Mouse (Mus musculus) stomach, postnatal 0 days (tissue): Measurements from ENCODE around the gene Lemd1. TPM values are rescaled to one million over a fixed set of nuclear protein-coding genes. Genes with fewer than 3 reads are reported as not detected.
A peak's percentile ranks its signal among the peaks of the same experiment; 100 is the strongest.

ENCODE experiments used
- ATAC-seq: fragments of 200-750 bp; cut with Nextera tagmentation; 2 replicates; pipeline ENCODE4 v1.8.0; 2017; ENCODE audit not compliant: low FRiP score, low TSS enrichment
- DNase-seq: peaks from one replicate; pipeline ENCODE4 v3.0.0-alpha.2; 2016; ENCODE audit warnings: low spot score
- H3K27ac ChIP-seq: fragments of 300-500 bp; sonication (generic); replicated peaks from 2 replicates; pipeline ENCODE4 v1.5.1; 2014; ENCODE audit warnings: mild to moderate bottlenecking, control low read depth
- H3K27me3 ChIP-seq: fragments of 300-500 bp; sonication (generic); 2 replicates; pipeline ENCODE4 v1.6.1; 2014; ENCODE audit warnings: low read length; ENCODE audit not compliant: control insufficient read depth, insufficient read depth
- H3K36me3 ChIP-seq: fragments of 300-500 bp; sonication (generic); 2 replicates; pipeline ENCODE4 v1.6.1; 2014; ENCODE audit warnings: low read length, mixed read lengths; ENCODE audit not compliant: control insufficient read depth, insufficient read depth
- H3K4me1 ChIP-seq: fragments of 300-500 bp; sonication (generic); replicated peaks from 2 replicates; pipeline ENCODE4 v1.6.1; 2014; ENCODE audit warnings: antibody characterized with exemption; ENCODE audit not compliant: control insufficient read depth, insufficient read depth
- H3K4me2 ChIP-seq: fragments of 300-500 bp; sonication (generic); replicated peaks from 2 replicates; pipeline ENCODE4 v1.6.1; 2014; ENCODE audit warnings: low read depth, mild to moderate bottlenecking, control low read depth, moderate library complexity
- H3K4me3 ChIP-seq: fragments of 300-500 bp; sonication (generic); 2 replicates; pipeline ENCODE4 v1.5.1; 2014; ENCODE audit warnings: low read depth, low read length, control low read depth
- H3K9ac ChIP-seq: fragments of 300-500 bp; sonication (generic); 2 replicates; pipeline ENCODE4 v1.6.1; 2014; ENCODE audit warnings: mild to moderate bottlenecking, low read length, control low read depth, mixed read lengths
- H3K9me3 ChIP-seq: fragments of 300-500 bp; sonication (generic); 2 replicates; pipeline ENCODE4 v1.6.1; 2016; ENCODE audit warnings: low read length; ENCODE audit not compliant: control insufficient read depth
- CTCF ChIP-seq: IDR thresholded peaks from 2 replicates; pipeline ENCODE4 v1.5.1; 2016; ENCODE audit warnings: antibody characterized with exemption, low read depth, mild to moderate bottlenecking, moderate library complexity
- EP300 ChIP-seq: optimal IDR thresholded peaks from 2 replicates; pipeline ENCODE3; 2016; ENCODE audit warnings: antibody characterized with exemption
- whole genome bisulfite sequencing: fragments of 180-500 bp; shearing (Covaris S2); extraction: QIAGEN DNeasy Blood & Tissue Kit; methylation state at CpG from one replicate; pipeline ENCODE4 v1.1.7; 2014; 5-methylcytosine and 5-hydroxymethylcytosine counted together
- polyA plus RNA-seq: library from polyadenylated mRNA; unstranded; fragments of >200 nt; fragmentation: Nextera tagmentation; extraction: Ambion mirVana; gene quantifications from 2 replicates; pipeline ENCODE4 v1.2.1, GENCODE M21; 2015

Gene Lemd1
- polyA plus RNA-seq, 1 experiment from 2014 or later = 0.30 TPM

DNA sequence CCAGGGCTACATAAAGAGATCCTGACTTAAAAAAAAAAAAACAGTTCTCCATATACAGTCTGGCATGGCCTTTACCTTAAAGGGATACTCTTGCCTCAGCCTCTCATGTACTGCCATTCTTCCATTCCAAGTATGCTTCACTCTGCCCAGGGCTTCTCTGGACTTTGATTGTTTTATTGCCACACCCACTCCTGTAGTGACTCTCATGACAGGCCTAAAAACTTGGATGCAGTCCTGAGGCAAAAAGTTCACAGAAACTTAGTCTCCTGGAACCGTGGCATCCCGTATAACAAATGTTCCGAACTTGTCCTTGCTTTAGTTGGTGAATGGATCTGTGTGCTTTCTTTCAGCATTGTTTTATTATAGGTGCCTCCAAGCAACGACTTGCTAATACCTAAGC is 55.4 kb downstream of the Lemd1 start:
- H3K9me3 ChIP-seq = no peaks in the 10 kb centered on the region
- no peak overlapping the region for H3K27ac ChIP-seq
- H3K27me3 ChIP-seq = no peaks in the 10 kb centered on the region
- no peak overlapping the region for H3K9ac ChIP-seq
- no peak overlapping the region for H3K4me3 ChIP-seq
- H3K36me3 ChIP-seq = no peaks in the 10 kb centered on the region
- no peak for TF ChIP-seq EP300
- no peak for TF ChIP-seq CTCF
- no peak for ATAC-seq
- no peak for DNase-seq
- no peak overlapping the region for H3K4me2 ChIP-seq
- 84% methylated on average over 4 of the region's 4 CpGs for WGBS
- no peaks in the 10 kb centered on the region for H3K4me1 ChIP-seq

DNA sequence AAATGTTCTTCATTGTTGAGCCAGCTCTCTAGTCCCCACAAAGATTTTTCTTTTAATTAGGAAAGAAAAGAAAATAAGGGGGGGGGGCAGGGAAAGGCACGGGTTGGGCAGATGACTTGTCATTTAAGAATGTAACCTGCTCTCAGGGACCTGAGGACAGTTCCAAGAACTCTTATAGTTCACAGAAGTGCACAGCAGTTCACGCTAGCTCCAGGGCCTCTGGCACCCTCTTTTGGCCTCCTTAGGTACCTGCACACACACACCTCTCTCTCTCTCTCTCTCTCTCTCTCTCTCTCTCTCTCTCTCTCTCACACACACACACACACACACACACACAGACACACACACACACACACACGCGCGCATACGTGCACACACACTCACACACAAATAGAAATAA is 63.2 kb downstream of the Lemd1 start:
- WGBS = 75% methylated on average over 6 of the region's 6 CpGs
- Histone ChIP-seq H3K9me3 (no peaks in the 10 kb centered on the region), H3K4me3 (no peak overlapping the region), H3K4me2 (no peak overlapping the region), H3K9ac (no peak overlapping the region), H3K27me3 (no peaks in the 10 kb centered on the region), H3K27ac (no peak overlapping the region), H3K4me1 (no peaks in the 10 kb centered on the region), H3K36me3 (no peaks in the 10 kb centered on the region)
- TF ChIP-seq EP300 = no peak
- 0 out of 2 replicates have a peak, but pooled peaks have one; percentile 19 for TF ChIP-seq CTCF
- DNase-seq (no peak), ATAC-seq (no peak)

DNA sequence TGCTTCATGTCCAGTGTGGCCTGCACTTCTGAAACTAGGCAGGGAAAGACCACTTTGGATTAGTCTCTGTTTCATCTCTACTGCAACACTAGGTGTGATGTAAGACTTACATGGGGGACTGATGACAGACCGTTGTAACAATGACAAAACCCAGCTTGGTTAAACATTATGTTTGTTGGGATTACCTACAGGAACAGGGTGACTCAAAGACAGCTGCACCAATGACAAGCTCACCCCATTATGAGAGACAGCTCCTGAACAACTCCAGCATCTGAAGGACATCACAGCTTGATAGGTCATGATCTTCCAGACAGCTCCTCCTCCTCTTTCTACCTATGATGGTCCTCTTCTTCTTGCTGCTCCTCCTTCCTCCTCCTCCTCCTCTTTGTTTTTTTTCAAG is 69.1 kb downstream of the Lemd1 start:
- 52% methylated on average over 1 of the region's 1 CpGs for WGBS
- Histone ChIP-seq H3K9me3 (no peaks in the 10 kb centered on the region), H3K9ac (no peak overlapping the region), H3K36me3 (no peaks in the 10 kb centered on the region), H3K27me3 (no peaks in the 10 kb centered on the region), H3K4me3 (no peak overlapping the region), H3K27ac (no peak overlapping the region), H3K4me1 (no peaks in the 10 kb centered on the region), H3K4me2 (no peak overlapping the region)
- ATAC-seq = no peak
- DNase-seq = no peak
- TF ChIP-seq EP300 (no peak), CTCF (no peak)

DNA sequence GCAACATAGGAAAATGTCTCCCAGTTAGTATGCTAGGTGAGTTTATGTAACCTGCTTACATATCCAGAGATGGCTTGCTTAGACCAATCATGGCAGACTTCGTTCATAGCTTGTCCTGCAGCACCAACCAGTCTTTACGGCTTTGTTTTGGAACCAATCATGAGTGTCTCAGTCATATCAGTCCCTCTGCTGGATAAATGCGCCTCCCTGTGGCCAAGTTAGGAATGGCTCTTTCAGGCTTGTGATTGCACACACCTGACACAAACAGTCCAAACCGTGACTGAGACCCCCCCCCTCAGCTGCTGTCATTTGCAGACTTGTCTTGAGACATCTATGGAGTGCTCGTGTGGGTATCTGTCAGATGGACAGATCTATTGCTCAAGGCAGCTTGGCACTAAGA is 69.8 kb downstream of the Lemd1 start:
- no peak overlapping the region for H3K27ac ChIP-seq
- DNase-seq = peak; percentile 24
- H3K9ac ChIP-seq = no peak overlapping the region

DNA sequence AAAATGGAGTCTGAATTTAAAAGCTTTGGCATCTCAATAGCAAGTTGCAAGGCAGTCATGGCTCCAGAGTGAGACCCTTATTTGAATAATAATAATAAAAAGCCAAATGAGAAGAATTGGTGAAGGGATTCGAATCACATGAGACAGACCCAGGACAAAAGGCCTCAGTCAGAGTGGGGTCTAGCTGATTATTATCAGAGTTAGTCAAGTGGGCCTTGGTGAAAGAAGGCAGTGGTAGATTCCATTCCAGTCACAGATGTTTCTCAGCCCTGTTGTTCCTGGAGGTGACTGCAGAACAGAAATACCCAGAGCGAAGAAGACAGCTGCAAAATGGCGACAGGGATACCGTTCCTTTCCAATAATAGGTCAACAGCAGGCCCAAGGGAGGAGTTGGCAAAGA is 72.4 kb downstream of the Lemd1 start:
- no peaks in the 10 kb centered on the region for H3K4me1 ChIP-seq
- DNase-seq = no peak
- ATAC-seq = no peak
- no peak overlapping the region for H3K4me2 ChIP-seq
- no peaks in the 10 kb centered on the region for H3K36me3 ChIP-seq
- H3K9me3 ChIP-seq = no peaks in the 10 kb centered on the region
- H3K27me3 ChIP-seq = no peaks in the 10 kb centered on the region
- H3K4me3 ChIP-seq = no peak overlapping the region
- H3K27ac ChIP-seq = no peak overlapping the region
- TF ChIP-seq EP300 (no peak), CTCF (no peak)
- H3K9ac ChIP-seq = no peak overlapping the region
- WGBS = 83% methylated on average over 4 of the region's 4 CpGs

More for the DNA sequence above, 69.8 kb downstream of the Lemd1 start:
- H3K4me3 ChIP-seq = no peak overlapping the region
- no peak overlapping the region for H3K4me2 ChIP-seq
- WGBS = 60% methylated on average over 5 of the region's 5 CpGs
- no peaks in the 10 kb centered on the region for H3K36me3 ChIP-seq
- H3K4me1 ChIP-seq = no peaks in the 10 kb centered on the region
- no peaks in the 10 kb centered on the region for H3K9me3 ChIP-seq
- TF ChIP-seq CTCF (peak; percentile 55), EP300 (no peak)
- H3K27me3 ChIP-seq = no peaks in the 10 kb centered on the region
- no peak for ATAC-seq

DNA sequence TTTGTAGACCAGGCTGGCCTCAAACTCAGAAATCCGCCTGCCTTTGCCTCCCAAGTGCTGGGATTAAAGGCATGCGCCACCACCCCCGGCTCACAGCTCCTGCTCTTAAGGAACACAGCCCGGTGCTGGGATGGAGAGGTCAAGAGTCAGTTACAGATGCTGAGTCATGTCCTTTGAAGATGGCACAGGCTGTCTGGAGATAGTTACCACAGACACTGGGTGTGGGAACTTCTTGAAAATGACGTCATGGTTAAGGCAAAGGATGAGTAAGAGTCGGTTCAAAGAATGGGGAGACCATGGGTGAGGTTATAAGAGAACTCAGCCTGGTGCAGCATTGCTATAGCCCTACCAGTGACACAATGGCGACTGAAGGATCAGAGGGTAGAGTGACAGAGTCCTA is 73.3 kb downstream of the Lemd1 start:
- Histone ChIP-seq H3K4me3 (no peak overlapping the region), H3K9me3 (no peaks in the 10 kb centered on the region), H3K4me2 (no peak overlapping the region), H3K27me3 (no peaks in the 10 kb centered on the region), H3K36me3 (no peaks in the 10 kb centered on the region), H3K9ac (no peak overlapping the region), H3K27ac (no peak overlapping the region), H3K4me1 (no peaks in the 10 kb centered on the region)
- 61% methylated on average over 7 of the region's 7 CpGs for WGBS
- DNase-seq (no peak), ATAC-seq (no peak; the same call in 1 of the 2 replicates)
- TF ChIP-seq EP300 = no peak
- TF ChIP-seq CTCF = no peak
